Mouse (Mus musculus) c-Kit-positive CD71-positive TER-119-negative erythroid progenitor cells, embryonic 14.5 days (primary cell): ENCODE data around the gene Gm45521.

Experiments used
- DNase-seq: peaks from one replicate; pipeline ENCODE4 v3.0.0-alpha.2; 2013; ENCODE audit warnings: low read depth

The Gm45521 gene

DNA sequence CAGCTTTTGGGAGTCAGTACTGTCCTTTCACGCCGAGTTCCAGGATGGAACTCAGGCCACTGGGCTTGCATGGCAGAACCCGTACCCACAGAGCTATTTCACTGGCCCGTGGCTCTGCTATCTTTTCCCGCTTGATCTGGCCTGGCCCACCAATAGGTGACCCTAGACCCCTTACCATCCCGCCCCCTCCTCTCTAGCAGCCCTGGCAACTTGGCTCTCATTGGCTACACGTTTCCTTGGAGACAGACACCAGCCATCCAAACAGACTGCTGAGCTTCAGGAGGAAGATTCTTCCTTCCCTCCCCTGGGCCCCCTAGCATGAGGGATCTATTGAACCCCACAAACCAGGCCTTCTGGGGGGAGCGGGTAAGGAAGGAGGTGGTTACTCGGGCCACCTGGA is at the start of gene Gm45521:
Gene Gm45521, plus strand, starts transcription at position 240 of the 400 bp plus-strand sequence.
- DNase-seq, result no peak

DNA sequence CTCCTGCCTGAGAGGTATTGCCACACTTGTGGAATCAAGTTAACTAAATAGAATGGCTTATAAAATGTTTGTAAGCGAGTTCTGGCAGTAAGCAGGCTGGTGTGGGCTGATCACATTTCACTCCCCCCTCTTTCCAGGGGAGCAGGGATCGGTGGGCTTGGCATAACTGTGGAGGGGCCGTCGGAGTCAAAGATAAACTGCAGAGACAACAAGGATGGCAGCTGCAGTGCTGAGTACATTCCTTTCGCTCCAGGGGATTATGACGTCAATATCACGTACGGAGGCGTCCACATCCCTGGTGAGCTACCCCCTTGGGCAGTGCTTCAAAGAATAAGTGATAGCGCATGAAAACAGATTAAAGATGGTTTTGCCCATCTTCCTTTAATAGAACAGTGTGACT is 47.6 kb upstream of the Gm45521 start:
- DNase-seq, result no peak

DNA sequence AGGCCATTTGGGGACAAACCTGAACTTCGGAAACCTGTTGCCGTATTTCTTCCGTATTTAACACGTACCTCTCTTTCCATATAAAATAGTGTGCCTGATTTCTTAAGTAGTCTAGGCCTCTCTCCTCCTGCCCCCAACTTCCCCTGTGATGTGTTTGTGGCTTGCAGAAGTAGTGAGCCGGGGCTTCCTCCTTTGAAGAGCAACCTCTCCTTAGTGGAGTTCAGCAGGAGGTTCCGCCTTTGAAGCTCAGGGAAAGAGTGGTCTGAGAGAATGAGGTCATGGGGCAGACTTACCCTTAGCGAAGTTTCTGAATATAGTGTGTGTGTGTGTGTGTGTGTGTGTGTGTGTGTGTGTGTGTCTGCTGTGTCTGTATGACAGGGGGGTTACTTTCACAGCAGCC is 43.2 kb upstream of the Gm45521 start:
- no peak for DNase-seq

DNA sequence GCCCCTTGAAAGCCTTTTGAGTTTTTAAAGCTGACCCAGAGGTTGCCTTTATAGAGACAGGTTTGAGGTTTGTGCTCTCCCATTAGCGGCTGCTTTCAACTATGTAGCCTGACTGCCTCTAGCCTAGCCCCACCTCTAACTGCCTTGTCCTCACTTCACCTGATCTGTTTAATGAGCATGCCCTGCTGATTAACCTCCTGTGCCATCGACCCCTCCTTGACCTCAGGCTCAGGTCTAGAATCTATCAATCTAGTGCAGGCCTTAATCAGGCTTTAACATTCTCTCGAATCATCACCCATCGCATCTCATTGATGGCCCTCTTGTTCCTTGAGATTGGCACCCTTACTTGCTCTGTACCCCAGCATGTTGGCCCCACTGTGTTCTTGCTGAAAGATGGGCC is 42.6 kb upstream of the Gm45521 start:
- DNase-seq, result no peak

DNA sequence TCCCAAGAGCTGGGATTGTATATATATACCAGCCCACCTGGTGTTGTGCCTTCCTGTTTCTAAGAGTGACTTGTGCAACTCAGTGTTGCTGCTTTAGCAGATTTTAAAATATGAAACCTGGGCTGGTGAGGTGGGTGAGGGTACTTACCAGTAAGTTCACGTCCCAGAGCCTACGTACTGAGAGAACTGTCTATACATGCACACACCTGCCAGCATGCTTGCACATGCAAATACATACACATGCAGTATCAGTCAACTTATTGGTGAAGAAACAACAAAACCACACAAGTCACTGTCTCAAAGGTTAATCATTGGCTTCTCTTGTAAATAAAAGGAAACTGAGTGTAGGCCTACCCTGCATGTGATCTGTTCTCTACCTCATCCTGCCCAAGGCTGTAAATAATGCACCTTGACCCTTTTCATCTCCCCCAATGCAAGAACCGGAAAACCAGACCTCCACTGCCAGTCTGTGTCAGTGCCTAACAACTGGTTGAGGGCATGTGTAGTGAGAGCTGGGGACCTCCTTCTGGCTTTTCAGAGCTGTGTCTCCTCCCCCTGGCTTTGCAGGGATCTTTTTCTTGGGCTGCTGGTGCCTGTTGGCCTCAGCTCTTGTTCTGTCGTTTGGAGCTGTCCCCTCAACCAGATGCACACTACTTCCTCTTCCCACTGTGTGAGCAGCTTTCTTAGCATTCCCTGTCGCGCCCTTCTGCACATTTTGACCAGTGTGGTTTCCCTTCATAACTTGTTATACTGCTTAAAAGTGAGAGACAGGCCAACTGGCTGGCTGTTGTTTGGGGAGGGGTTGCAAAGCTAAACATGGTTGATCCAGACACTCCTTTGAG is 38.7 kb upstream of the Gm45521 start:
- no peak for DNase-seq

DNA sequence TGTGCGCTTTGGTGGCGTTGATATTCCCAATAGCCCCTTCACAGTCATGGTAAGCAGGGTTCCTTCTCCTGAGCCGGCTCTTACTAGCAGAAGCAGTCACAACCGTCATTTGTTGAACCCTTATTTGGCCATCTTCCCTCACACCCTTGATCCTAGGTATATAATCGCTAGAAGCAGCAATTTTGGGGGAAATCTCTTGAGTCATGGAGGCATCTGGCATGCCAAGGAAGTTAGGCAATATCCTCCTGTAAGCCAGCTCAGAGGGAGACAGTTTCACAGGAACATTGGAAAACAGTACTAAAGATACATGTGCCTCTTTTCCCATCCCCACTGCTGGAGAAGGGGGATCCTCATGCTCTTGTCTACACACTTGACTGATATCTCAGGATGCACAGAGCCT is 37.8 kb upstream of the Gm45521 start:
- DNase-seq, result no peak

DNA sequence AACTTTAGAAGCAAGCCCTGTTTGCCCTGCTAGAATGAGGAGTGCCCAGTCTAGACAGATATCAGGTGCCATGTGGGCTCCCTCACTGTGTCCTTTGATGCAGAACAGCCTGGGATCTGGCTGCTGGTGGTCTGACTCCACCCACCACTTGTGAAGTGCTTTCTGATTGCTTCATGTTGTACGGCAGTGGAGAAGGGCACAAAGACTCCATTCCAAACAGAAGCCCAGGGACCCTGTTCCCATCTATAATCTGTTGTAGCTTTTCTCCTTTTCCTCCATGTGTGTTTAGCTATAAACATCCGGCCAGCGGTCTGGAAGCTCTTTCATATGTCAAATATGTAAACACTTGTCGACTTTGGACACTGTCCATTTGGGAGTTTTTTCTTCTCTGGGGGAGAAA is 37.2 kb upstream of the Gm45521 start:
- DNase-seq, result no peak

DNA sequence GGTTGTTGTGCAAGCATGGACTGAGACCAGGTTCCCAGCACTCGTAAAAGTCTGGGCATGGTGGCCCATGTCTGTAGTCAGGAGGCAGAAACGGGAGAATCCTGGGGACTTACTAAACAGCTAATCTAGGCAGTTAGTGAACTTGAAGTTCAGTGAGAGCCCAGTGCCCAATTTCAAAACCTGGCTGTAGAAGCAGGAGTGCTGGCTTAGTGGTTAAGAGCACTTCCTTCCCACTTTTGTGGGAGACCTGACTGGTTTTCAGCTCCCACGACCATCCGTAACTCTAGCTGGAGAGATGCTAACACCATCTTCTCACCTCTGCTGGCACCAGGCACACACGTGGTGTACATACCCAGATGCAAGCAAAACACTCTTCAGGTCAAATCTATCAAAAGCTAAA is 35.6 kb upstream of the Gm45521 start:
- DNase-seq, result no peak

DNA sequence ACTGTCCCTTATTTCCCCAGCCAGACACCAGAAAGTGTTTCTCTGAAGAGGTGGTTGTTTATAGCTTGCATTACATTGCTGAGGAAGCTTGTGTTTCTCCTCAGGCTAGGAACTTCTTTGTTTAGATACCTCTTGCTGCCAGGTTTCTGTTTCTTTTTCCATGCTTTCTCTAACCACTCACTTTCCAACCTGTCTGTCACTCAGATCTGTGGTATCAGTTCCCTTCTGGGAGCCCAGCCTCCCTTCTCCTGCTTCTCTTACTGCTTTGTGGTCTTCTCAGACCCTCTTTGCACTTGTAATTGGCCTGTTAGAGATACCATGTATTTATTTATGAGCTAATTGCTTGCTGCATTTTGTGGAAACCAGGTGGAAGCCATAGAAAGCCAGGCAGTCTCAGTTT is 33.5 kb upstream of the Gm45521 start:
- DNase-seq, result no peak

DNA sequence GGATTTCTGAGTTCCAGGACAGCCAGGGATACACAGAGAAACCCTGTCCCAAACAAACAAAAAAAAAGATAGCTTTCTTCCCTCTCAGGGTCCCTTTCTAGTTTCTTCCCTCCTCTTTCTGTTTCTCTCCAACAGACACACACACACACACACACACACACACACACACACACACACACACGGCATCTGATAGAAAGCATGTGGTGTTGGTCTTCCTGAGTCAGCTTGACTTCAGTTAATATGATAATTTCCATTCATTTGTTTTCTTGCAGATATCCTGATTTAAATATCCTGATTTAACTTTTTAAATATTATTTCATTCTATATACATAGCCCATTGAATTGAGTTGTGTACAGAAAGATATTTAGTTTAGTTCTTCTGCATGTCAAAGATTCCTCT is 28.7 kb upstream of the Gm45521 start:
- no peak for DNase-seq

DNA sequence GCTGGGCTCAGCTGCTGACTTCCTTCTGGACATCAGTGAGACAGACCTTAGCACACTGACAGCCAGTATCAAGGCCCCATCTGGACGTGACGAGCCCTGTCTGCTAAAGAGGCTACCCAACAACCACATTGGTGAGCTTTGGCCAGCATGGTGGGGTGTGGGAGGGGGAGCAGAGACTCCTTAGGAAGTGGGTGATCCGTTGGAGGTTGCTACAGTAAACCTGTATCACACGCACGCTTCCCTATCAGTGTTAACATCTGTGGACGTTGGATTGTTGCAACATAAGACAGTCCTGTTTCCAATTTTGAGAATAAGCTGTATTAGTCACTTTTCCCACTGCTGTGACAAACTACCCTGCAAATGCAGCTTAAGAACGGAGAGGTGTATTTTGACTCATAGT is 28.1 kb upstream of the Gm45521 start:
- no peak for DNase-seq

DNA sequence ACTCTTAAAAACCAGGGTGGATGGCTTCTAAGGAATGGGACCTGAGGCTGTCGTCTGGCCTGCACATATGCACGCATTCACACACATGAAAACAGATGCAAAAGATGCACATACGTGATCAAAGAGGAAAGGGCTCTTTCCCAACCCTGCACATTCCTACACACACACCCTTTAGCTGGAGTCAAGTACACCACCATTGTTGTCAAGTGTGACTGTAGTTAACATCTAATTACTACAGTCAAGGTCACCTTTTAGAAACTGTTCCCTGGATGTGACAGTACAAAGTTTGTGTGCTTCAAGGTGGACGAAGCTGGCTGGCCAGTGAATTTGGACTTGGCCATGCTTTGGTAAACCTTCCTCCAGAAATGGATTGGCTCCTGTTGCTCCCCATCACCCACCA is 24.9 kb upstream of the Gm45521 start:
- no peak for DNase-seq

DNA sequence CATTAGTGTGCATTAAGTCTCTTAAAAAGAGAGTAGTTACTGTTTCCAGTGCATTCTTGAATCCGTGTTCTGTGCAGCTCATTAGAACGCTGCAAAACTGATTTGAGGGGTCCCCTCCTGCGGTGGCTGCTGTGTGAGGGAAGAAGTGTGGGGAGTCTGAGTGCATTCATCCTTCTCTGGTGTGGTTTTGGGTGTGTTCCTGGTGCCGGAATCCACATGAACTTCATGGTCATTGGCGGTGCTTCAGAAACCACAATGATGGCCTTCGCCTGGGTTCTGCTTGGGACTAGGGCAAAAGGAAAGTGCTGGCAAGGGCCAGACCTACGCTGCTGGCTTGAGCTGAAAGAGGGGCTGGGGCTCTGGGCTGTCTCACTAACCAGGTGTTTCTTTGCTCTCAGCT is 22.9 kb upstream of the Gm45521 start:
- DNase-seq, result no peak

DNA sequence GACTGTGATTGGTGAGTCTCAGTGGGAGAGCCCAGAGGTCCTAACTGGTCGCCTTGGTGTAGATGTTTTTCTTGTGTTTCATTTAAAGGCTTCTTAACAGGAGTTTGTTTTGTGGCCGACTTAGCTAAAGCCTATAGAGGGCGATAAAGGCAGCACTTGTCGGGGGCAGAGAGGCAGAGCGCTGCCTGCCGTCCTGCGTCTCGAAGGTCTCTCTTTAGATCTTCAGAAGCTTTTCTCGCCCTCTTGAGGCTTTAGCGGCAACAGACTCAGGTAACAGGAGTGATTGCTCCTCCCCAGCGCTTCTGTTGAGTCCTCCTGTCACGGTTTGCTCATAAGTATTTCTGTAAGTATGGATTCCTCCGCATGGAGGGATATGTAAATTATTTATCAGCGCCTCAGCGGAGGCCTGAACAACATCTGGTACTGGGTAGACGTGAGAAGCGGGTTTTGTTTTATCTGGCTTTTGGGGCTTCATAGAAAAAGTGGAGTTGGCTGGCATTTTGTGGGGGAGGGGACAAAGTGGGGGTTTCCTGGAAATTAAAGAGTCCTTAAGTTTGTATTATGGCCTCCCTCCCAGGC is 19.9 kb upstream of the Gm45521 start:
- DNase-seq, result no peak

DNA sequence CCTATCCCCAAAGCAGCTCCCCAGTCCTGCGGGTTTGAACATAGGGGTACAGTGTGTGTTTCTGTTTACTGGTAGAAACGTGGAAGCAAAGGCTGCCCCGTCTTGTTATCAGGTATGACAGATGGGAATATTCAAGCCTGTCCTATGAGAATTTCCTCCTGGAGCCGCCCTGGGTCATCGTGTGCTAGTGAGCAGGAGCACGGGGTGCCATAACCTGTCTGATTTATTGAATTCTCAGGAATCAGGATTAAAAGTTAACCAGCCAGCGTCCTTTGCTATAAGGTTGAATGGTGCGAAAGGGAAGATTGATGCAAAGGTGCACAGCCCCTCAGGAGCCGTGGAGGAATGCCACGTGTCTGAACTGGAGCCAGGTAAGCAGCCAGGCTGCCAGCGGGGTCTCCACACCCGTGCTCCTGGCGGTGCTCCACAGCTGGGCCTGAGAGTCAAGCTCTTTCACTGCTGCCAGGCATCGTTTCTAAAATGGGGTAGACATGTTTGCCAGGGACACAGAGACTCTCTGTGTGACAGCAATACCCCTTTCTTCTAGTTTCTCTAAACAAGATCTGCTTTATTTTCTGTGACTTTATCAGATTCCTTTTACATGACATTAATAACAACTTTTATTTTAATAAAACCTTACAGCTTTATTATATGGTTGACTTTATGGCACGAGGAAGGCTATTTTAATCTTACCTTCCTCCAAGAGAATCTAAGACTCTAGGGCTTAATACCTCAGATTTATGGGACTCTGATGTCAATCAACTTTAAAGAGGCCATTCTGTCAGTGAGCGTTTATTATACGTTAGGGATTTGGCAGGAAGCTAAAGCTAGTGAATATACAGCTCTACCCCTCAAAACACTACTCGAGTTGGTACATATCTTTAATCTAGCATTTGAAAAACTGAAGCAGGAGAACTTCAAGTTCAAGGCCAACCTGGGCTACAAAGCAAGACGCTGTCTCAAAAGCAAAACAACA is 18.0 kb upstream of the Gm45521 start:
- no peak for DNase-seq

DNA sequence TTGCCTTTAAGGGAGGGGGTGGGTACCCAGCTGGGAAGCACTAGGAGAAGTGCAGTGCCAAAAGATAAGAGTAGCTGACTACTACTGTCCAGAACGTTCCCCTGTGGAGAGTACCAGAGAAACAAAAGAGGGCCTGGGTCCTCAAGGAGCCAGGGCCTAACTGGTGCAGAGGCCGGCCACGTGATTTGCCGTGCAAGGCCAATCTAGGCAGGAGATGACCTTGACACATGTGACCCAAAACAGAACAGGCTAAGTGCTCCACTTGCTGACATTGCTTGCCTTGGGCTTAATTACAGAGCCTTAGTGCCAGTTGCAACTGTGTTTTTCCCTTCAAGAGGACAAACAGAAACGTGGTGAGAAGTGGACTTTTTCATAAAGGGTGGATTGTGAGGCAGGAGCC is 15.7 kb upstream of the Gm45521 start:
- DNase-seq, result no peak

DNA sequence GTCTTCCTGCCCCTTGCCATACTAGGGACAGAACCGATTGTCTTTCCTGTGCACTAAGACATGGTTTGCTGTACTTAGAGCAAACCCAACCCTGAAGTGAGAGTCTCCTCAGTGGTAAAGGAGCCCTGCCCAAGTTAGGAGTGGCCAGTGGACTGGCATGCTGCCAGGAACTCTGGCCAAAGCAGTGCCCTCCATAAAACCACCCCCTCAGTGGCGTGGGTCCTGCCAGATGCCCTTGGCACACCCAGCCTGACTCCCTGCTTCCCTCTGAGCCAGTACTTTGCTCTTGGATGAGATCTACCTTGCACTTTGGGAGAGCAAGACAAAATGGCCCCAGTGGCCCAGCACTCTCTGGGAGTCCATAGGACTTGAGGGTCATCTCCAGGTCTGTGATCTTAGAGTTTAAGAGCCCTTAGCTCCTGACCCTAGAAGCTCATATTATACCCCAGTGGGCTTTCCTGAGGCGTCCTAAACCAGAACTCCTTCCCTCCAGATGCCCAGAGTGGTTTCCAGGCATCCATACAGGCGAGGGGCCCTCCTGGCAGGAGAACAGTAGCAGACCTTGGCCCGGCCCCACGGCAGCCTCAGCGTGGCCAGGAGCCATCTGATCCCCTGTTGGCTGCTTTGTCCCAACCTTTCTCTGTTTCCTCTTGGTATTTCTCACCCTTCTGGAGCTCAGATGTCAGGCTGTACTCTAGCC is 13.8 kb upstream of the Gm45521 start:
- DNase-seq, result no peak

DNA sequence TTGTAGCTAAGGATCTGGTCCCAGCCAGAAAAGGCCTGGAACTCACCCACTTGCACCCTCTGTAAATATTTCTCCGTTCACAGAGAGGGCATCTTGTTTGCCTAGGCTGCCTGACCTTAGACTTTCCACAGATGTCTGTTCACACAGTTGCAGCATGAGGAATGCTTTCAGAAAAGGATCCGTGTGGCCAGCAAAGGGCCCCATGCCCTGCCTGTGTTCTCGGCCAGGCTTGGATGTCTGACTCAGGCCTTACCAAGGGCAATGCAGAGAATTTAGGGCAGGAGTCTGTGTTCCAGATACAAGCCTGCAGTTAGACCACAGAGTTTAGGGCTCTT is 13.3 kb upstream of the Gm45521 start:
- no peak for DNase-seq

DNA sequence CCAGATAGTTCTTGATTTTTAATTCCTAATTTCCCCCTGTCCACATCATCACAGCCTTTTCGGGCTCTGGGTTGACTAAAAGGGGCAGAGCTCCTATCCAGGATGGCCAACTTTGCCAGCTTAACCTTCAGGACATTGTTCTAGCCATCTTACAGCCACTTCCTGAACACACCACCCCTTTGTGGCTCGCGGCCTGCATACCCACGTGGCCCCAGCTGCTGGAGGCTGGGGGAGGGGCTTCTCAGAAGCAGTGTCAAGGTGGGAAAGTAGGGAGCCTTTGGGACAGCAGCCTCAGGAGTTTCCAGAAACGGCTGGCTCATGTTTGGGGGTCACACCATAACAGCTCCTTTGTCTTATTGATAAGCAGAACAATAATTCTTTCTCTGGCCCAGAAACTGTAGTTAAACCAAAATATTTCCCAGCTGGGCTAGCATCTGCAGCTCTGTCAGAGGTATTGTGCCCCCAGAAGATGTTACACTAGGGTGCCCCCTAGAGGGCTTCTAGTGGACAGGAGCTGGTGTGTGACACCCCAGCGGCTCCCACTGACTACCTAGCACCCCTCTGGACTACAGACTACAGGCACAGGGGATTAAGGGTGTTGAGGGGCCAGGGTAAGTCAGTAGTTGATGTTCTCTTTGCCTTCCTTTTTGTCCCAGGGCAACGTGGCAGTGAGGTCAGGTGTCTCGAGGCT is 12.6 kb upstream of the Gm45521 start:
- no peak for DNase-seq

DNA sequence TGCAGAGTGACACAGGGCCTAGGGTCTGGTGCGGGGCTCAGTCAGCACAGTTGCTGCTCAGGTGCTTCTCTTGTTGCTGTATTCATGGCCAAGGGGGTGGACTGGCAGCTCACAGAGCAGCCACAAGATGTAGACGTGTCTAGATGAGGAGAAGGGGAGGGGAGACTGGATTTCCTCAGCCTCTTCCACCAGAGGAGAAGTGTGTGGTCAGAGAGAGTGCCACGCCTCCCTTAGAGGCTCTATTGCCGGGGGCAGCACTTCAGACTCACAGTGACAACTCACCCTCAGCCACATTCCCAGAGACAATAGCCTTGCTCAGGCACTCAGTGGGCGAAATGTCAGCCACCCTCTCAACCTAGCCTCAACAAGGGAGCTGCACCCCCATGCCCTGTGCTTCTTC is 11.8 kb upstream of the Gm45521 start:
- DNase-seq, result no peak

DNA sequence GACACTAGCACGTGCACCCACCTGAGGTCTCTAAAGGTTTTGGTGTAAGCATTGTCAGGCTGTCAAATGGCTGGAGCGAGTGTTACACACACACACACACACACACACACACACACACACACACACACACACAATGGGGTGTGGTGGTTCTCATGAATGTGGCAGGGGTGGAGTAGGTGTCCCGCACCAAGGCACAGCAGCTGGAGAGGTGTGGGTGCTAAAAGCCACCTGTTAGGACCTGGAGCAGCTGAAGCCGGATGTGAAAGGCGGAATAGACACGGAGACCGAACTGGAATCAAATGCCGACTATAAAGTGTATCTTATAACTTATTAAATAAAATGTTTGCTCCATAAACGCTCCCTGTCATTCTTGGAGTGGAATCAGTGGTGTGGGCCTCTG is 5.9 kb upstream of the Gm45521 start:
- DNase-seq, result no peak
